Mouse (Mus musculus) heart, embryonic 14.5 days (tissue): Measurements from ENCODE around the gene Khdrbs1. TPM values are rescaled to one million over a fixed set of nuclear protein-coding genes. Genes with fewer than 3 reads are reported as not detected.
"Not testable (repeated sequence)": the region's sequence is repeated elsewhere in the genome, so short reads cannot be mapped to it uniquely, and the experiment has no call there.

Experiments
- ATAC-seq: fragments of 200-750 bp; cut with Nextera tagmentation; 2 replicates; pipeline ENCODE4 v1.8.0; 2017; ENCODE audit warnings: low read depth, moderate TSS enrichment; ENCODE audit not compliant: insufficient number of reproducible peaks, insufficient read depth, low FRiP score
- H3K27ac ChIP-seq, 2 experiments: fragments of 200-500 bp in 1 of 2; fragments of 300-500 bp in 1 of 2; sonication (generic) in 1 of 2; replicated peaks in 1 of 2; 2 replicates each; pipeline ENCODE4 v1.5.1; 2012 to 2014; ENCODE audit warnings: low read depth in 2 of 2, low read length in 2 of 2, control low read depth in 1 of 2, mild to moderate bottlenecking in 1 of 2, mixed read lengths in 1 of 2; ENCODE audit not compliant: control insufficient read depth in 1 of 2, insufficient read depth in 1 of 2
- H3K27me3 ChIP-seq: fragments of 300-500 bp; sonication (generic); 2 replicates; pipeline ENCODE4 v1.6.1; 2014; ENCODE audit warnings: mild to moderate bottlenecking, low read length, control low read depth; ENCODE audit not compliant: control insufficient read depth, insufficient read depth
- H3K36me3 ChIP-seq: fragments of 300-500 bp; sonication (generic); 2 replicates; pipeline ENCODE4 v1.6.1; 2014; ENCODE audit warnings: mild to moderate bottlenecking, control low read depth, low read length, mixed read lengths; ENCODE audit not compliant: control insufficient read depth, insufficient read depth
- H3K4me1 ChIP-seq, 2 experiments: fragments of 200-500 bp in 1 of 2; fragments of 300-500 bp in 1 of 2; sonication (generic) in 1 of 2; 2 replicates each; pipeline ENCODE4 v1.6.1; 2012 to 2014; ENCODE audit warnings: low read length in 2 of 2, control low read depth in 1 of 2, mixed read lengths in 1 of 2; ENCODE audit not compliant: control insufficient read depth in 2 of 2, insufficient read depth in 2 of 2
- H3K4me2 ChIP-seq: fragments of 300-500 bp; sonication (generic); 2 replicates; pipeline ENCODE4 v1.6.1; 2014; ENCODE audit warnings: mild to moderate bottlenecking, low read length
- H3K4me3 ChIP-seq, 2 experiments: fragments of 200-500 bp in 1 of 2; fragments of 300-500 bp in 1 of 2; sonication (generic) in 1 of 2; 2 replicates each; pipeline ENCODE4 v1.5.1; 2012 to 2014; ENCODE audit warnings: low read length in 2 of 2, mild to moderate bottlenecking in 2 of 2, control low read depth in 1 of 2, low read depth in 1 of 2, moderate library complexity in 1 of 2; ENCODE audit not compliant: control insufficient read depth in 1 of 2, insufficient read depth in 1 of 2
- H3K9ac ChIP-seq: fragments of 300-500 bp; sonication (generic); 2 replicates; pipeline ENCODE4 v1.6.1; 2014; ENCODE audit warnings: mild to moderate bottlenecking, low read length
- H3K9me3 ChIP-seq: fragments of 300-500 bp; sonication (generic); 2 replicates; pipeline ENCODE4 v1.6.1; 2016; ENCODE audit warnings: low read length, control low read depth; ENCODE audit not compliant: control insufficient read depth
- WGBS: fragments of 180-500 bp; shearing (Covaris S2); extraction: QIAGEN DNeasy Blood & Tissue Kit; methylation state at CpG from one replicate; pipeline ENCODE4 v1.1.7; 2014; 5-methylcytosine and 5-hydroxymethylcytosine counted together
- polyA plus RNA-seq: library from polyadenylated mRNA; unstranded; fragments of >200 nt; fragmentation: Nextera tagmentation; extraction: Ambion mirVana; gene quantifications from 2 replicates; pipeline ENCODE4 v1.2.1, GENCODE M21; 2014

Gene Khdrbs1
- polyA plus RNA-seq, 1 experiment from 2014 or later = 74.0 TPM

DNA sequence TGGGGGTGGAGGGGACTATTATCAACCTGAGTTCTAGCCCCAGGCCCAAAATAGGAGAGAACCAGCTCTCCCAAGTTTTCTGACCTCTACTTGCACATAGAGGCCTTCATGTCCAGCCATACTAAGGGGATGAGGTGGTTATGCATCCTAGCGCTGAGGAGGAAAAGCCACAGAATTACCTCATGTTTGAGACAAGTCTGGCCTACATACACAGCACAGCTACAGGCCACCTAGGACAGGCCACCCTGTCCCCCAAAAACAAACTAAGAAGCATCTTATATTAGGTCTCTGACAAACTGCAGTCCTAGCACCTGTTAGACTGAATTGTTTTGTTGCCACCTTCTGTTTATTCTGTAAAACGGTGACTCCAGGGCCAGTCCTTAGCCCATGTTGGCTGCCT, 1.4 kb upstream of the Khdrbs1 start:
- ATAC-seq = no peak

DNA sequence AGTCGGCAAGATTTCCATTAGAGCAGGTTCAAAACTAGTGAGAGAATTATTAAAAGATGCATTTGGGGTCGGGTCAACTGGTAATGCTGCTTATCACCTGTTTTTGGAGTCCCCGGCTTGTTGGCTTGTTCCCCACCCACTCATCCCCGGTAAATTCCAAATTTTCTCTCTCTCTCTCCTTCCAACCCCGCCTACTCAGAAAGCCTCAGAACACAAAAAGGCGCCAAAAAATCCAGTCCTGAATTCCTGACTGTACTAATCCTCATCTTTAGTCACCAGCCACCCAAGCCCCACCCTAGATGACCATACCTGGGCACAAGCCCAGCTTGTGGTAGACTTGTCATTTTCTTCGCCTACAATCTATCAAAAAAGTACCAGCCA, 897 bp upstream of the Khdrbs1 start:
- peak overlapping the region; percentile 66 to 100 for H3K4me3 ChIP-seq
- peak overlapping the region; percentile 82 for H3K9ac ChIP-seq
- ATAC-seq = no peak
- peak overlapping the region; percentile 70 for H3K4me2 ChIP-seq
- 11% methylated on average over 7 of the region's 7 CpGs for WGBS
- H3K9me3 ChIP-seq = no peaks in the 10 kb centered on the region
- peak overlapping the region; percentile 98 for H3K27ac ChIP-seq
- no peaks in the 10 kb centered on the region for H3K27me3 ChIP-seq
- H3K36me3 ChIP-seq = no peaks in the 10 kb centered on the region
- H3K4me1 ChIP-seq = peaks cover 7 to 29% of the 10 kb centered on the region in 2 experiments; a peak in 3 of 4 replicates

More for the DNA sequence above, 1.4 kb upstream of the Khdrbs1 start:
- no peaks in the 10 kb centered on the region for H3K27me3 ChIP-seq
- H3K4me2 ChIP-seq = peak overlapping the region; percentile 70
- H3K9me3 ChIP-seq = no peaks in the 10 kb centered on the region
- H3K4me1 ChIP-seq = peaks cover 7 to 29% of the 10 kb centered on the region in 2 experiments; a peak in 3 of 4 replicates
- H3K27ac ChIP-seq = peak overlapping the region; percentile 98
- WGBS = 62% methylated on average over 2 of the region's 2 CpGs
- peak overlapping the region in 1 of 2 experiments; percentile 100; a peak in 2 of 4 replicates for H3K4me3 ChIP-seq
- peak overlapping the region; percentile 82 for H3K9ac ChIP-seq
- H3K36me3 ChIP-seq = no peaks in the 10 kb centered on the region

DNA sequence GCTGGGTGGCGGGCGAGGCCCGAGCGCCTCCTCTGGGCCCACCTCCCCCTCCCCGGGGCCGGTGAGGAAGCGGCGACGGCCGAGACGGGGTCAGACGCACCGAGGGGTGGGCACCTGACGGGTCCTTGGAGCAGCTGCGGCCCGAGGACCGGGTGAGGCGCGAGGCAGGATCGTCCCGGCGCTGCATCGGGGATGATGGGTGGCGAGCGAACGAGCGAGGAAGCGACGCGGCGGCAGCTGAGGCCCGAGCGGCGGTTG, 200 bp downstream of the Khdrbs1 start:
- Histone ChIP-seq H3K9ac (peak overlapping the region; percentile 100), H3K4me3 (peak overlapping the region; percentile 74 to 100), H3K4me1 (peaks cover 7 to 35% of the 10 kb centered on the region in 2 experiments; a peak in 3 of 4 replicates), H3K9me3 (no peaks in the 10 kb centered on the region), H3K27me3 (no peaks in the 10 kb centered on the region), H3K36me3 (no peaks in the 10 kb centered on the region), H3K4me2 (peak overlapping the region; percentile 75), H3K27ac (peak overlapping the region; percentile 90 to 98)
- under 1% methylated on average over 32 of the region's 34 CpGs for WGBS
- peak; percentile 52 for ATAC-seq

- WGBS = under 1% methylated on average over 62 of the region's 62 CpGs
These were observed 691 bp downstream of the Khdrbs1 start for GRCm38 (mm10) chr4:129741251-129741973.

GRCm38 (mm10) chr4:129739111-129739645, 2.9 kb downstream of the Khdrbs1 start:
- H3K27ac ChIP-seq = no peak overlapping the region
- no peak for ATAC-seq
- H3K36me3 ChIP-seq = no peaks in the 10 kb centered on the region
- H3K4me1 ChIP-seq = peaks cover 7 to 35% of the 10 kb centered on the region in 2 experiments; a peak in 3 of 4 replicates
- H3K9ac ChIP-seq = no peak overlapping the region
- H3K4me2 ChIP-seq = peak overlapping the region; percentile 75
- no peak overlapping the region for H3K4me3 ChIP-seq
- WGBS = 72% methylated on average over 4 of the region's 4 CpGs
- no peaks in the 10 kb centered on the region for H3K9me3 ChIP-seq
- H3K27me3 ChIP-seq = no peaks in the 10 kb centered on the region

More at GRCm38 (mm10) chr4:129741251-129741973, 691 bp downstream of the Khdrbs1 start:
- peak; percentile 1; the same call in 1 of the 2 replicates for ATAC-seq
- H3K4me3 ChIP-seq = peak overlapping the region; percentile 74 to 100
- H3K4me2 ChIP-seq = peak overlapping the region; percentile 75
- peak overlapping the region; percentile 90 to 98 for H3K27ac ChIP-seq
- H3K9me3 ChIP-seq = no peaks in the 10 kb centered on the region
- peaks cover 7 to 35% of the 10 kb centered on the region in 2 experiments; a peak in 3 of 4 replicates for H3K4me1 ChIP-seq
- H3K9ac ChIP-seq = peak overlapping the region; percentile 100
- no peaks in the 10 kb centered on the region for H3K36me3 ChIP-seq
- H3K27me3 ChIP-seq = no peaks in the 10 kb centered on the region

DNA sequence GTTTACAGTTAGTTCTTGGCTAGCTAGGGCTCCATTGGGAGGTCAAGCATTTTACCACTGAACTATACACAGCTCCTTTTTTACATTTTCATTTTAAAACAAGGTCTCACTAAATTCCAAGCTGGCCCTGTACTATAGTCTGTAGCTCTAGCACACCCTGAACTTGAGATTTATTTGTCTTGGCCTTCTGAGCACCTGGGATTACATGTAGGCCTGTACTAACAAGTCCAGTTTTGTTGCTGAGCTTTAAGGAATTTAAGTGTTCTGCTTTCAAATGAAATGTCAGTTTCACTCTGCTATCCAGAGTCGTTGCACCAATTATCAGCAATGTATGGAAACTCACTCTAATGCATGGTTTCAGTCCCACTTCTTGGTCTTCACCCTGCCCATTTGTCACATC, 5.9 kb downstream of the Khdrbs1 start:
- Histone ChIP-seq H3K27me3 (no peaks in the 10 kb centered on the region), H3K27ac (no peak overlapping the region), H3K4me1 (peaks cover 4 to 24% of the 10 kb centered on the region in 2 experiments; a peak in 3 of 4 replicates), H3K36me3 (peaks cover 7% of the 10 kb centered on the region; the same call in 1 of the 2 replicates), H3K9ac (no peak overlapping the region), H3K4me2 (no peak overlapping the region), H3K4me3 (no peak overlapping the region), H3K9me3 (no peaks in the 10 kb centered on the region)
- 67% methylated on average over 1 of the region's 1 CpGs for whole genome bisulfite sequencing
- ATAC-seq = no peak

DNA sequence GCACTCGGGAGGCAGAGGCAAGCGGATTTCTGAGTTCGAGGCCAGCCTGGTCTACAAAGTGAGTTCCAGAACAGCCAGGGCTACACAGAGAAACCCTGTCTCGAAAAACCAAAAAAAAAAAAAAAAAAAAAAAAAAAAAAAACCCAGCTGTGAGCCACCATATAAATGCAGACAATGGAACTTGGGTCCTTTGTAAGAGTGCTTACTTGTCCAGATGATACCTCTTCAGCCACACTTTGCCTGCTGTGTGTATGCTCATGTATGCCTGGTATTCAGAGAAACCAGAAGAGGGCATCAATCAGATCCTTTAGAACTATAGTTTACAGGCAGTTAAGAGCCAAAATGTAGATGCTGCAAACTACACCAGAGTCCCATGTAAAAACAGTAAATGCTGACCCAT, 6.6 kb downstream of the Khdrbs1 start:
- not testable (repeated sequence) for H3K9ac ChIP-seq, H3K4me2 ChIP-seq, ATAC-seq, H3K36me3 ChIP-seq, H3K9me3 ChIP-seq, H3K27me3 ChIP-seq, H3K4me3 ChIP-seq, H3K27ac ChIP-seq
- peaks cover 4 to 22% of the 10 kb centered on the region in 2 experiments; a peak in 3 of 4 replicates for H3K4me1 ChIP-seq
- WGBS = 94% methylated on average over 3 of the region's 4 CpGs
